8 mouse cellular contexts compared by ENCODE assay signal in genomic region chr3:79590863-79591792, GRCm38 (mm10). TPM values are rescaled to one million over a fixed set of nuclear protein-coding genes. Genes with fewer than 3 reads are reported as not detected.
DNase-seq lines count a peak whose midpoint lies in the region; ATAC-seq and TF ChIP-seq lines count a peak whose summit lies in the region.

Ppid (plus strand) TSS chr3:79591342.

- peaks cover 43% of the 10 kb centered on the region for H3K4me1 ChIP-seq in G1E (ENCODE audit: insufficient read depth, low read depth, low read length)
- H3K4me1 ChIP-seq in forebrain, embryonic 15.5 days, result peaks cover 18% of the 10 kb centered on the region
- peaks cover 10% of the 10 kb centered on the region for H3K4me1 ChIP-seq in lung, embryonic 16.5 days (replicated peaks; ENCODE audit: control insufficient read depth, insufficient read depth, low read length)

- peak within 1 kb of the TSS; percentile 78 for H3K9ac ChIP-seq in forebrain, embryonic 15.5 days (replicated peaks)
- H3K9ac ChIP-seq in lung, embryonic 16.5 days (ENCODE audit: low read length), result peak within 1 kb of the TSS; percentile 93

- peak; percentile 66 for DNase-seq in G1E (ENCODE audit: low spot score)
- peak; percentile 77 for DNase-seq in cerebellum, adult 11-12 months
- peak; percentile 76 to 79 for DNase-seq in heart, postnatal 36 days
- peak; percentile 58 to 71 for DNase-seq in layer of hippocampus, adult 8-10 months (ENCODE audit: low spot score in 2 of 2)
- peak; percentile 59 for DNase-seq in ovary, postnatal 14 days (ENCODE audit: low spot score)
- peak; percentile 82 for DNase-seq in thymus, postnatal 14 days

- WGBS in forebrain, embryonic 15.5 days, result 3% methylated on average over 63 of the region's 63 CpGs
- WGBS in lung, embryonic 16.5 days, result 2% methylated on average over 63 of the region's 63 CpGs

- ATAC-seq in G1E (ENCODE audit: extremely low read depth, insufficient number of reproducible peaks, low FRiP score, poor library complexity, severe bottlenecking), result peak; percentile 92
- ATAC-seq in forebrain, embryonic 15.5 days (replicated peaks), result peak; percentile 89
- peak; percentile 92 for ATAC-seq in lung, embryonic 16.5 days (ENCODE audit: low read depth)

- H3K36me3 ChIP-seq in G1E (replicated peaks), result peaks cover 32% of the 10 kb centered on the region
- peaks cover 20% of the 10 kb centered on the region for H3K36me3 ChIP-seq in forebrain, embryonic 15.5 days
- peaks cover 9% of the 10 kb centered on the region; the same call in 1 of the 2 replicates for H3K36me3 ChIP-seq in lung, embryonic 16.5 days (ENCODE audit: control insufficient read depth, insufficient read depth, low read length)

- H3K9me3 ChIP-seq in G1E (replicated peaks), result no peaks in the 10 kb centered on the region
- no peaks in the 10 kb centered on the region for H3K9me3 ChIP-seq in forebrain, embryonic 15.5 days
- no peaks in the 10 kb centered on the region for H3K9me3 ChIP-seq in lung, embryonic 16.5 days (ENCODE audit: control insufficient read depth, low read length)

- TF ChIP-seq CTCF in G1E (IDR thresholded peaks at IDR 0.05; ENCODE audit: low read depth, low read length), result no peak

- peak within 1 kb of the TSS; percentile 91 for H3K4me3 ChIP-seq in G1E (ENCODE audit: low read depth, low read length)
- H3K4me3 ChIP-seq in forebrain, embryonic 15.5 days, result peak within 1 kb of the TSS; percentile 78
- H3K4me3 ChIP-seq in lung, embryonic 16.5 days (ENCODE audit: low read length), result peak within 1 kb of the TSS; percentile 91

- H3K27me3 ChIP-seq in G1E (ENCODE audit: insufficient read depth, low read length), result no peaks in the 10 kb centered on the region
- H3K27me3 ChIP-seq in forebrain, embryonic 15.5 days, result no peaks in the 10 kb centered on the region
- no peaks in the 10 kb centered on the region for H3K27me3 ChIP-seq in lung, embryonic 16.5 days (ENCODE audit: control insufficient read depth, insufficient read depth, low read depth, low read length)

- H3K27ac ChIP-seq in forebrain, embryonic 15.5 days (replicated peaks), result peak within 1 kb of the TSS; percentile 74
- H3K27ac ChIP-seq in lung, embryonic 16.5 days (ENCODE audit: low read length), result peak within 1 kb of the TSS; percentile 89

- peak within 1 kb of the TSS; percentile 61 for H3K4me2 ChIP-seq in forebrain, embryonic 15.5 days (replicated peaks)
- H3K4me2 ChIP-seq in lung, embryonic 16.5 days (ENCODE audit: low read depth, low read length), result peak within 1 kb of the TSS; percentile 86

- intact Hi-C loops in heart, postnatal 36 days (cut with DNase I), result no loop called here

RNA-seq across cellular contexts. Expression of gene Ppid, which starts in this region (rescaled TPM):
- 156 and 169 TPM in 2 replicates for total RNA-seq in G1E (2014; fragmentation: Nextera tagmentation)
- total RNA-seq in G1E (2017), result 213 and 235 TPM in 2 replicates
- polyA plus RNA-seq in G1E (2012), result 23.6 and 32.6 TPM in 2 replicates
- polyA plus RNA-seq in forebrain, embryonic 15.5 days (2015; fragmentation: Nextera tagmentation; extraction: Ambion mirVana), result 150 and 163 TPM in 2 replicates
- total RNA-seq in heart, postnatal 36 days (2021), result 10 to 100 TPM; 37.6 to 39.4 TPM
- 10 to 100 TPM; 72.5 to 88.1 (median 80.6) TPM for total RNA-seq in layer of hippocampus, adult 8-10 months (2022)
- polyA plus RNA-seq in lung, embryonic 16.5 days (2015; fragmentation: Nextera tagmentation; extraction: Ambion mirVana), result 150 and 152 TPM in 2 replicates

Comparison
In these comparisons a context has a peak if more than half of its experiments do, and no peak if none do; other contexts are left out.
1. Peak in every context shown above with its lines: DNase-seq, ATAC-seq, H3K4me3 ChIP-seq and H3K27ac ChIP-seq.